12 mouse cellular contexts compared by ENCODE assay signal in the genomic region with DNA sequence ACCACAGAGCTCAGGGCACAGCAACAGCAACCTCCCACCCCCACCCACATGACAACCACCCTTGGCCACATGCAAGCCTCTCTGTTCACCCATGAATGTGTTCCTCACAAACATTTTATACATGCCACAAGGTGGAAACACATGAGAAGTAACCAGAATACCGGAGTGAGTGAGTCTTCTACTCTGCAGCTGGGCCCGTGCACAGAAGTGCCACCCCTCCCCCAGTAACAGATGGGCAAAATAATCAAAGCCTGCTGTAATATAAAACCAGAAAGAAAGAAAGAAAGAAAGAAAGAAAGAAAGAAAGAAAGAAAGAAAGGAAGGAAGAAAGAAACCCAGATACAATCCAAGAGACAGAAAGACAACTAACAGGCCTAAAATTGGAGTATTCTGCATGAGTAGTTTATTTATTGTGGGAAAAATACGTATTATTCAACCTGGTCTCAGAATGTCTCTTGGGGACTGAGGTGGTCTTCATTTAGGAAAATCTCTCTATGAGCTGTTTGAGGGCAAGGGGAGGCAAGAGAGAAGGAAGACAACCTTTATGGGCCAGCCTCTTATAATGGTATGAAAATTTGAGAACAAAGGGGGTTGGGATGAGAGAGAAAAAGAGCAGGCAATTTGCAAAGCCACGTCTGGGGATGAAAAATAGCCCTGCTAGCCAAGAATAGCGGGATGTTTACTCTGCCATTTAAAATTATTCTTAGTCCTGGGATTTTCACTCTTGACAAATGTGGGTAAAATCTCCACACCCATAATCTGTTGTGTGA.
DNase-seq lines count a peak whose midpoint lies in the region; ATAC-seq and TF ChIP-seq lines count a peak whose summit lies in the region.
"Had no signal": no experiment of that assay in that cellular context is flagged by ENCODE, and none has a peak within 500 bp of the region (broad histone marks: within the 10 kb centered on the region; RNA-seq: fewer than 3 reads in every experiment).

No protein-coding gene starts in this region.

- no peak for ATAC-seq in embryonic facial prominence, embryonic 12.5 days (ENCODE audit: insufficient number of reproducible peaks, insufficient read depth, low FRiP score, low TSS enrichment)
- no peak for ATAC-seq in hindbrain, embryonic 15.5 days (ENCODE audit: low FRiP score, low read depth)
- 0 out of 2 replicates have a peak, but pooled peaks have one; percentile 14 for ATAC-seq in midbrain, postnatal 0 days (ENCODE audit: low FRiP score)
- no peak for ATAC-seq in monocyte, adult 5-6 weeks (replicated peaks; ENCODE audit: insufficient number of reproducible peaks, low FRiP score, low TSS enrichment, poor library complexity, severe bottlenecking)
- ATAC-seq in intestine, postnatal 0 days, result no peak
- ATAC-seq: liver, postnatal 0 days had no signal

- no peaks in the 10 kb centered on the region for H3K36me3 ChIP-seq in embryonic facial prominence, embryonic 12.5 days
- no peaks in the 10 kb centered on the region for H3K36me3 ChIP-seq in hindbrain, embryonic 15.5 days
- no peaks in the 10 kb centered on the region for H3K36me3 ChIP-seq in midbrain, postnatal 0 days (ENCODE audit: insufficient read depth, low read length)
- no peaks in the 10 kb centered on the region for H3K36me3 ChIP-seq in intestine, postnatal 0 days (ENCODE audit: control insufficient read depth, insufficient read depth)
- H3K36me3 ChIP-seq: embryonic facial prominence, embryonic 15.5 days had no signal

- peak overlapping the region; percentile 74 for H3K27ac ChIP-seq in embryonic facial prominence, embryonic 12.5 days
- H3K27ac ChIP-seq in hindbrain, embryonic 15.5 days (replicated peaks), result peak overlapping the region; percentile 46
- H3K27ac ChIP-seq in midbrain, postnatal 0 days (ENCODE audit: low read depth, low read length), result no peak overlapping the region
- no peak overlapping the region for H3K27ac ChIP-seq in intestine, postnatal 0 days (ENCODE audit: low read depth, low read length)
- H3K27ac ChIP-seq: embryonic facial prominence, embryonic 15.5 days had no signal

- no peak for TF ChIP-seq CTCF in midbrain, postnatal 0 days (IDR thresholded peaks at IDR 0.05)
- TF ChIP-seq CTCF in intestine, postnatal 0 days (IDR thresholded peaks at IDR 0.05; ENCODE audit: low read depth), result no peak

- no peak overlapping the region for H3K4me3 ChIP-seq in embryonic facial prominence, embryonic 12.5 days
- H3K4me3 ChIP-seq in hindbrain, embryonic 15.5 days, result no peak overlapping the region
- no peak overlapping the region for H3K4me3 ChIP-seq in midbrain, postnatal 0 days (ENCODE audit: low read depth, low read length)
- no peak overlapping the region for H3K4me3 ChIP-seq in intestine, postnatal 0 days (ENCODE audit: low read depth, low read length)
- H3K4me3 ChIP-seq: embryonic facial prominence, embryonic 15.5 days had no signal

- peak; percentile 15 to 22 for DNase-seq in B cell, adult 2 months
- no peak for DNase-seq in midbrain, postnatal 0 days (ENCODE audit: low spot score)
- DNase-seq in adrenal gland, adult (ENCODE audit: inconsistent age in 2 of 2, low spot score in 1 of 2), result no peak
- DNase-seq in spleen, postnatal 14 days (ENCODE audit: low spot score in 2 of 2), result no peak
- DNase-seq: heart, adult 18-20 months; layer of hippocampus, postnatal 36 days; liver, postnatal 0 days had no signal

- no peak overlapping the region for H3K9ac ChIP-seq in embryonic facial prominence, embryonic 12.5 days
- 0 out of 2 replicates have a peak overlapping the region, but pooled peaks have one; percentile 0 for H3K9ac ChIP-seq in hindbrain, embryonic 15.5 days
- H3K9ac ChIP-seq in midbrain, postnatal 0 days (replicated peaks; ENCODE audit: low read length, poor library complexity, severe bottlenecking), result no peak overlapping the region
- H3K9ac ChIP-seq in intestine, postnatal 0 days (ENCODE audit: low read depth, low read length), result no peak overlapping the region
- H3K9ac ChIP-seq: embryonic facial prominence, embryonic 15.5 days; liver, postnatal 0 days had no signal

- no peaks in the 10 kb centered on the region for H3K9me3 ChIP-seq in embryonic facial prominence, embryonic 12.5 days
- H3K9me3 ChIP-seq in hindbrain, embryonic 15.5 days, result no peaks in the 10 kb centered on the region
- H3K9me3 ChIP-seq in midbrain, postnatal 0 days (ENCODE audit: low read length), result no peaks in the 10 kb centered on the region
- no peaks in the 10 kb centered on the region for H3K9me3 ChIP-seq in intestine, postnatal 0 days (ENCODE audit: control insufficient read depth)
- H3K9me3 ChIP-seq: embryonic facial prominence, embryonic 15.5 days had no signal

- WGBS in embryonic facial prominence, embryonic 12.5 days, result 17% methylated on average over 5 of the region's 5 CpGs
- whole genome bisulfite sequencing in hindbrain, embryonic 15.5 days, result 14% methylated on average over 5 of the region's 5 CpGs
- 31% methylated on average over 5 of the region's 5 CpGs for WGBS in midbrain, postnatal 0 days
- WGBS in intestine, postnatal 0 days, result 59% methylated on average over 5 of the region's 5 CpGs

- no peak overlapping the region for H3K4me2 ChIP-seq in embryonic facial prominence, embryonic 12.5 days (replicated peaks)
- H3K4me2 ChIP-seq in hindbrain, embryonic 15.5 days, result no peak overlapping the region
- no peak overlapping the region for H3K4me2 ChIP-seq in midbrain, postnatal 0 days (ENCODE audit: low read depth, low read length, poor library complexity, severe bottlenecking)
- no peak overlapping the region for H3K4me2 ChIP-seq in intestine, postnatal 0 days (replicated peaks; ENCODE audit: low read depth)
- H3K4me2 ChIP-seq: embryonic facial prominence, embryonic 15.5 days had no signal

- H3K4me1 ChIP-seq in embryonic facial prominence, embryonic 12.5 days, result peaks cover 41% of the 10 kb centered on the region
- H3K4me1 ChIP-seq in hindbrain, embryonic 15.5 days (replicated peaks), result peaks cover 32% of the 10 kb centered on the region
- H3K4me1 ChIP-seq in midbrain, postnatal 0 days (ENCODE audit: insufficient read depth, low read length), result no peaks in the 10 kb centered on the region
- H3K4me1 ChIP-seq in intestine, postnatal 0 days (replicated peaks; ENCODE audit: control insufficient read depth, insufficient read depth, low read length), result no peaks in the 10 kb centered on the region

- H3K27me3 ChIP-seq in embryonic facial prominence, embryonic 12.5 days, result no peaks in the 10 kb centered on the region
- H3K27me3 ChIP-seq in hindbrain, embryonic 15.5 days, result no peaks in the 10 kb centered on the region
- H3K27me3 ChIP-seq in midbrain, postnatal 0 days (ENCODE audit: insufficient read depth, low read length), result no peaks in the 10 kb centered on the region
- H3K27me3 ChIP-seq in intestine, postnatal 0 days (replicated peaks; ENCODE audit: control insufficient read depth, insufficient read depth, low read length), result no peaks in the 10 kb centered on the region
- H3K27me3 ChIP-seq: embryonic facial prominence, embryonic 15.5 days had no signal

Comparison
In these comparisons a context has a peak if more than half of its experiments do, and no peak if none do; other contexts are left out.
1. DNase-seq: peak in B cell, adult 2 months (2 of 2); none in midbrain, postnatal 0 days (single experiment), adrenal gland, adult (0 of 2) and spleen, postnatal 14 days (0 of 2).
2. H3K27ac ChIP-seq: peak in embryonic facial prominence, embryonic 12.5 days (single experiment) and hindbrain, embryonic 15.5 days (single experiment); none in midbrain, postnatal 0 days (single experiment) and intestine, postnatal 0 days (single experiment).